Mouse (Mus musculus): ENCODE measurements at regions not wholly inside any gene's neighbourhood (a gene's known extent, or its start where the extent isn't known, plus 50 kb on each side); places are given as distances from the start of the nearest gene placed in this dataset.

GRCm38 (mm10) chr14:92764354-92764753 is 1126.1 kb downstream of the Pcdh9 start:
- no peak for DNase-seq (ENCODE audit: low spot score in 2 of 2)

- no peak for DNase-seq (ENCODE audit: low spot score in 2 of 2)
These were observed 1135.8 kb downstream of the Pcdh9 start for GRCm38 (mm10) chr14:92754676-92755075.

- no peak for DNase-seq (ENCODE audit: low spot score in 2 of 2)
These were observed 1172.8 kb downstream of the Pcdh9 start for GRCm38 (mm10) chr14:92717666-92718065.

- no peak for DNase-seq (ENCODE audit: low spot score in 2 of 2)
These were observed 1202.3 kb downstream of the Pcdh9 start for GRCm38 (mm10) chr14:92688151-92688550.

GRCm38 (mm10) chr14:92687106-92687505 is 1203.4 kb downstream of the Pcdh9 start:
- DNase-seq (ENCODE audit: low spot score in 2 of 2), result no peak

GRCm38 (mm10) chr14:92678845-92679499 is 1211.5 kb downstream of the Pcdh9 start:
- DNase-seq (ENCODE audit: low spot score in 2 of 2), result no peak

GRCm38 (mm10) chr14:92674146-92674545 is 1216.3 kb downstream of the Pcdh9 start:
- DNase-seq (ENCODE audit: low spot score in 2 of 2), result peak in 1 of 2 experiments; percentile 1

All from layer of hippocampus, postnatal 14 days (tissue).